Mouse (Mus musculus) inflammation-experienced regulatory T-cells, adult 16 weeks (primary cell): ENCODE measurements around the gene Gm28047. TPM values are rescaled to one million over a fixed set of nuclear protein-coding genes. Genes with fewer than 3 reads are reported as not detected.

Source experiments
- polyA plus RNA-seq: library from polyadenylated mRNA; unstranded; fragments of 100-300 nt; shearing (Covaris generic); gene quantifications from one replicate; pipeline ENCODE4 v1.2.1, GENCODE M21; 2017

The Gm28047 gene
- polyA plus RNA-seq, result 4.6 TPM

DNA sequence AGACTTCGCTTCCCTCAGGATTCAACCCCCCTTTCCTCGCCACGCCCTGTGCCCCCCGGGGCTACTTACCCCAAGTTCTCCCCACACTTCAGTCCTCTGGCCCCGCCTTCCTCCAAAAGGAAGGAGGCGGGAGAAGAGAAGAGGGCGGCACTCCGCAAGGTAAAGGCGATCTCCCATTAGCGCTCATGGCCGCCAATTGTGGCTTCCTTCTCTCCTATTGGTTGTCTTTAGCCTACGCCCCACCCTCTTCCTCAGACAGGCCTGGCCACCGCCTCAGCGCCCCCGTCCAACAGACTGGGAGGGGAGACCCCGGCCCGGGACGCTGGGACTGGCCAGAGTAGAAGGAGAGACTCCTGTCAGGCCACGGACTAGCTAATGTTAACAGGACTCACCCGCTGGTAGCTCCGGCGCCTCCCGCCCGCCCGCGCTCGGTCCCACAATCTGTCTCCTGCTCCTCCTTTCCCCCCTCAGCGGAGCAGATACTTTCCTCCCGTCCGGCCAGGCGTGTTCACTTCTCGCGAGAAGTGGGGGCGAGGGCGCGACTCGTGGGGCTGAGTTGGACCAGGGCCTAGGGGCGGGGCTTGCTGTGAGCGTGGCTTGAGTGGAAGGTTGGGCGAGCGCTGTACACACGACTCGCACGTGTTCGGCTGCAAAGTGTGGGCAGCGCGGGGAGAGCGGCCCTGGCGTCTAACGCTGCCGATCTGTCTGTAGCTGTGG lies at the start of gene Gm28047, which contains the start of gene Atf7:
Gene Gm28047, minus strand, starts transcription at position 98 of the 717 bp plus-strand sequence.
Gene Atf7, minus strand, starts transcription at position 495 of the 717 bp plus-strand sequence.

GRCm38 (mm10) chr15:102672215-102673071 lies 47.6 kb upstream of the Gm28047 start, which contains the start of gene Atp5g2:
Atp5g2 (minus strand) TSS chr15:102672352.

GRCm38 (mm10) chr15:102524892-102525485 lies 99.9 kb downstream of the Gm28047 start, which contains the start of gene Npff:
Npff (minus strand) TSS chr15:102524942.

DNA sequence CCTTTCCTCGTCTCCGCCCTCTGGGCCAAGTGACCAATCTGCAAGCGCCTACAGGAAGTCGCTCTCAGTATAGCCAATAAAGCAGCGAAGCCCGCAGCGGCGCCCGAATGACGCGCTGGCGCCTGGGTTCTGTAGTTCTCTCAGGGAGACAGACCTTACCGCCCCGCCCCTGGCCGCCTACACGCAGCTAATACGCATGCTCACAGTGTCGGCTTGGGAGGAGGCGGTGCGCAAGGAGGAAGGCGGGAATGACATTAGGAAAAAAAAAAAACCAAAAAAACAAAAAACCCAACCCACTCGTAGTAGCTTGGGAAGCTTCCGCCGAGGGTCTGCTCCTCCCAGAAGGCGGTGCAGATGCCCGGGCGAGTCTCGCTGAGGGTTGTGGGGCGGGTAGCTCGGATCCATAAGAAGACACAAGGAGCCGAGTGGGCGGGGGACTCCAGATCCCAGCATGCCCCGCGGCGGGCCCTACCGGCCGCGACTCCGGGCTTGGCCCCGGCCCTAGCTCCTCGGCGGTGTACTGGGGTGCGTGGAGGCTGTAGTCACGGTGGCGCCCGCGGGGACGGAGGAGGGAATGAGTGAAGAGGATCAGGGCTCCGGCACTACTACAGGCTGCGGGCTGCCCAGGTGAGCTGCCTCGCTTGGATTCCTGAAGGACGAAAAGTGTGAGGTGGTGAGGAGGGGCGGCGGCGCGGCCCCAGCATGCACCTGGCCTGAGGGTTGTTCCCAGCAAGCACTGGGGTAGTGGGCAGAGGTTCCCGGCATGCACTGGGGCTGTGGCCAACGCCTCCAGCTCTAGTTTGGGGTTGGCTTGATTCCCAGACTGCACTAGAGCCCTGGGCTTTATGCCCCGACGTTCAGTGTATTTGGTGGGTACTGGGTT lies 106.7 kb downstream of the Gm28047 start, which contains the start of gene Tarbp2:
Gene Tarbp2, plus strand, starts transcription at position 217 of the 883 bp plus-strand sequence.

GRCm38 (mm10) chr15:102516728-102517404 lies 108.0 kb downstream of the Gm28047 start, which contains the start of gene Map3k12:
Map3k12 (minus strand) TSS chr15:102517064.

GRCm38 (mm10) chr15:102503447-102503846 lies 121.4 kb downstream of the Gm28047 start, which contains the start of gene Gm10337:
Gm10337 (plus strand) TSS chr15:102503722.

Other genes with a start within 250 kb of the Gm28047 start
- gene Sp1, start 218.9 kb downstream of the Gm28047 start, polyA plus RNA-seq, result 16.0 TPM
- 0.78 TPM for gene Amhr2, start 179.7 kb downstream of the Gm28047 start, polyA plus RNA-seq
- 713 TPM for gene Prr13, start 166.0 kb downstream of the Gm28047 start, polyA plus RNA-seq
- 125 TPM for gene Pcbp2, start 154.5 kb downstream of the Gm28047 start, polyA plus RNA-seq
- not detected for gene Gm10337, start 121.3 kb downstream of the Gm28047 start, polyA plus RNA-seq
- gene Map3k12, start 108.0 kb downstream of the Gm28047 start, polyA plus RNA-seq, result 11.6 TPM
- gene Tarbp2, start 106.9 kb downstream of the Gm28047 start, polyA plus RNA-seq, result 63.5 TPM
- gene Npff, start 100.1 kb downstream of the Gm28047 start, polyA plus RNA-seq, result 4.3 TPM
- gene Atf7, start 397 bp upstream of the Gm28047 start, polyA plus RNA-seq, result 46.8 TPM
- 16.9 TPM for gene Atp5g2, start 47.3 kb upstream of the Gm28047 start, polyA plus RNA-seq
- 52.1 TPM for gene Calcoco1, start 97.1 kb upstream of the Gm28047 start, polyA plus RNA-seq